Mouse (Mus musculus) induced T-regulatory cell, adult 2 months (primary cell): ENCODE data around the gene Olfr1306.

Experiments used
- DNase-seq: peaks from one replicate; pipeline ENCODE4 v3.0.0-alpha.2; 2012; ENCODE audit warnings: low read depth

Gene Olfr1306

GRCm38 (mm10) chr2:111916171-111916570, at the start of gene Olfr1306:
TSS of gene Olfr1306 (minus strand) at chr2:111916271.
- DNase-seq, result no peak

GRCm38 (mm10) chr2:111964844-111965243, 48.8 kb upstream of the Olfr1306 start, which contains the start of gene Olfr1308:
TSS of gene Olfr1308 (minus strand) at chr2:111964944.
- DNase-seq, result no peak

GRCm38 (mm10) chr2:111949340-111949739, 33.3 kb upstream of the Olfr1306 start, which contains the start of gene Olfr1307:
TSS of gene Olfr1307 (minus strand) at chr2:111949440.
- DNase-seq, result no peak

DNA sequence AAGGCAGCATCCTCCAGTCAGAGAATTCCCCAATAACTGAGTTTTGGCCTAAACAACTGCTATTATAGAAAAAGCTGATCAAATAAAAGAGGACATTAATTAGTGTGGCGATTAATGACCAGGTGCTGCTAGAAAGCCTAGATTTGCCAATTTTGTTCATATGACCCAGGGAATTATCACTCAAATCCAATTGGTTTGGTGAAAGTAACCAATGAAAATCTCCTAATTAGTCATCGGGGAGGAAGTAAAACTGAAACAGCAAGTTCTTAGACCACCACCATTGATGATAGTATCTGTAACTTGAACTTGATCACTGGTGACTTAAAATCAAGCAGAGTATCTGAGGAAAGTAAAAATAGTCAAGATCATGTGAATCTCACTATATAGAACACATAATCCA, 39.0 kb downstream of the Olfr1306 start, which contains the start of gene Olfr1305:
TSS of gene Olfr1305 (minus strand) at position 101 of the 400 bp plus-strand sequence.
- DNase-seq, result no peak
